Mouse (Mus musculus) hindbrain, embryonic 14.5 days (tissue): Measurements from ENCODE around the gene Zfp710. TPM values are rescaled to one million over a fixed set of nuclear protein-coding genes. Genes with fewer than 3 reads are reported as not detected.

Experiments used
- ATAC-seq: fragments of 200-750 bp; cut with Nextera tagmentation; 2 replicates; pipeline ENCODE4 v1.8.0; 2017; ENCODE audit warnings: moderate number of reproducible peaks, mild to moderate bottlenecking, moderate TSS enrichment, moderate library complexity; ENCODE audit not compliant: low FRiP score
- DNase-seq: peaks from one replicate; pipeline ENCODE4 v3.0.0-alpha.2; 2015; ENCODE audit warnings: low spot score
- H3K27ac ChIP-seq: fragments of 300-500 bp; sonication (generic); 2 replicates; pipeline ENCODE4 v1.5.1; 2014; ENCODE audit warnings: mild to moderate bottlenecking, moderate library complexity
- H3K27me3 ChIP-seq: fragments of 300-500 bp; sonication (generic); 2 replicates; pipeline ENCODE4 v1.6.1; 2014; ENCODE audit warnings: mild to moderate bottlenecking, low read length, mixed read lengths; ENCODE audit not compliant: control insufficient read depth, insufficient read depth
- H3K36me3 ChIP-seq: fragments of 300-500 bp; sonication (generic); replicated peaks from 2 replicates; pipeline ENCODE4 v1.6.1; 2014; ENCODE audit not compliant: control insufficient read depth, insufficient read depth
- H3K4me1 ChIP-seq: fragments of 300-500 bp; sonication (generic); replicated peaks from 2 replicates; pipeline ENCODE4 v1.6.1; 2014; ENCODE audit warnings: antibody characterized with exemption, low read length, mixed read lengths; ENCODE audit not compliant: control insufficient read depth, insufficient read depth
- H3K4me2 ChIP-seq: fragments of 300-500 bp; sonication (generic); replicated peaks from 2 replicates; pipeline ENCODE4 v1.6.1; 2014; ENCODE audit warnings: mild to moderate bottlenecking, moderate library complexity
- H3K4me3 ChIP-seq: fragments of 300-500 bp; sonication (generic); replicated peaks from 2 replicates; pipeline ENCODE4 v1.5.1; 2014; ENCODE audit warnings: mild to moderate bottlenecking, low read length
- H3K9ac ChIP-seq: fragments of 300-500 bp; sonication (generic); 2 replicates; pipeline ENCODE4 v1.6.1; 2014
- H3K9me3 ChIP-seq: fragments of 300-500 bp; sonication (generic); 2 replicates; pipeline ENCODE4 v1.6.1; 2016; ENCODE audit warnings: low read length; ENCODE audit not compliant: control insufficient read depth
- WGBS: fragments of 180-500 bp; shearing (Covaris S2); extraction: QIAGEN DNeasy Blood & Tissue Kit; methylation state at CpG from one replicate; pipeline ENCODE4 v1.1.7; 2014; 5-methylcytosine and 5-hydroxymethylcytosine counted together
- polyA plus RNA-seq: library from polyadenylated mRNA; unstranded; fragments of >200 nt; fragmentation: Nextera tagmentation; extraction: Ambion mirVana; gene quantifications from 2 replicates; pipeline ENCODE4 v1.2.1, GENCODE M21; 2014

Zfp710 gene
- polyA plus RNA-seq, 1 experiment from 2014 or later: 17.5 TPM

- ATAC-seq (no peak), DNase-seq (no peak)
- Histone ChIP-seq H3K4me2 (no peak overlapping the region), H3K4me3 (no peak overlapping the region), H3K36me3 (no peaks in the 10 kb centered on the region), H3K9ac (no peak overlapping the region), H3K9me3 (no peaks in the 10 kb centered on the region), H3K27me3 (no peaks in the 10 kb centered on the region), H3K4me1 (peaks cover 59% of the 10 kb centered on the region), H3K27ac (no peak overlapping the region)
- WGBS: 88% methylated on average over 9 of the region's 9 CpGs
These were observed 46.6 kb downstream of the Zfp710 start for GRCm38 (mm10) chr7:80071209-80071608.

- H3K4me1 ChIP-seq: peaks cover 69% of the 10 kb centered on the region
- H3K9ac ChIP-seq: peak overlapping the region; percentile 24; the same call in 1 of the 2 replicates
- DNase-seq: no peak
- H3K36me3 ChIP-seq: no peaks in the 10 kb centered on the region
- WGBS: 23% methylated on average over 6 of the region's 6 CpGs
- no peak overlapping the region for H3K4me3 ChIP-seq
- peak overlapping the region; percentile 41; the same call in 1 of the 2 replicates for H3K27ac ChIP-seq
- H3K4me2 ChIP-seq: 0 out of 2 replicates have a peak overlapping the region, but pooled peaks have one; percentile 5
- ATAC-seq: no peak
- no peaks in the 10 kb centered on the region for H3K9me3 ChIP-seq
- no peaks in the 10 kb centered on the region for H3K27me3 ChIP-seq
These were observed 47.7 kb downstream of the Zfp710 start for GRCm38 (mm10) chr7:80072297-80072696.

GRCm38 (mm10) chr7:80073506-80073905 is 48.9 kb downstream of the Zfp710 start:
- H3K27me3 ChIP-seq: no peaks in the 10 kb centered on the region
- no peaks in the 10 kb centered on the region for H3K9me3 ChIP-seq
- H3K36me3 ChIP-seq: no peaks in the 10 kb centered on the region
- DNase-seq (no peak), ATAC-seq (no peak)
- WGBS: 72% methylated on average over 8 of the region's 8 CpGs
- peaks cover 69% of the 10 kb centered on the region for H3K4me1 ChIP-seq
- H3K4me2 ChIP-seq: no peak overlapping the region
- H3K9ac ChIP-seq: no peak overlapping the region
- H3K27ac ChIP-seq: no peak overlapping the region
- H3K4me3 ChIP-seq: no peak overlapping the region

GRCm38 (mm10) chr7:80074921-80075441 is 50.4 kb downstream of the Zfp710 start:
- no peaks in the 10 kb centered on the region for H3K27me3 ChIP-seq
- no peak for DNase-seq
- no peak overlapping the region for H3K4me3 ChIP-seq
- H3K4me2 ChIP-seq: no peak overlapping the region
- no peaks in the 10 kb centered on the region for H3K9me3 ChIP-seq
- no peaks in the 10 kb centered on the region for H3K36me3 ChIP-seq
- H3K4me1 ChIP-seq: peaks cover 61% of the 10 kb centered on the region
- no peak overlapping the region for H3K27ac ChIP-seq
- 42% methylated on average over 5 of the region's 5 CpGs for WGBS
- no peak for ATAC-seq
- H3K9ac ChIP-seq: no peak overlapping the region

GRCm38 (mm10) chr7:80075946-80076583 is 51.5 kb downstream of the Zfp710 start:
- no peaks in the 10 kb centered on the region; the same call in 1 of the 2 replicates for H3K36me3 ChIP-seq
- H3K9ac ChIP-seq: peak overlapping the region; percentile 12; the same call in 1 of the 2 replicates
- DNase-seq (no peak), ATAC-seq (no peak)
- 18% methylated on average over 4 of the region's 4 CpGs for WGBS
- H3K4me1 ChIP-seq: peaks cover 53% of the 10 kb centered on the region
- H3K4me3 ChIP-seq: no peak overlapping the region
- no peaks in the 10 kb centered on the region for H3K9me3 ChIP-seq
- no peaks in the 10 kb centered on the region for H3K27me3 ChIP-seq
- peak overlapping the region; percentile 52 for H3K27ac ChIP-seq
- H3K4me2 ChIP-seq: no peak overlapping the region

- H3K4me3 ChIP-seq: no peak overlapping the region
- no peaks in the 10 kb centered on the region for H3K27me3 ChIP-seq
- H3K9ac ChIP-seq: no peak overlapping the region
- DNase-seq (no peak), ATAC-seq (no peak)
- WGBS: 63% methylated on average over 6 of the region's 6 CpGs
- peaks cover 45% of the 10 kb centered on the region for H3K4me1 ChIP-seq
- H3K27ac ChIP-seq: no peak overlapping the region; the same call in 1 of the 2 replicates
- peaks cover 6% of the 10 kb centered on the region for H3K36me3 ChIP-seq
- no peaks in the 10 kb centered on the region for H3K9me3 ChIP-seq
- no peak overlapping the region for H3K4me2 ChIP-seq
These were observed 52.5 kb downstream of the Zfp710 start for GRCm38 (mm10) chr7:80076961-80077716.

- H3K4me1 ChIP-seq: peaks cover 38% of the 10 kb centered on the region
- ATAC-seq: no peak
These were observed 53.2 kb downstream of the Zfp710 start for GRCm38 (mm10) chr7:80077801-80078200.

GRCm38 (mm10) chr7:80078792-80079301 is 54.2 kb downstream of the Zfp710 start:
- no peaks in the 10 kb centered on the region for H3K27me3 ChIP-seq
- 45% methylated on average over 14 of the region's 14 CpGs for WGBS
- H3K36me3 ChIP-seq: peaks cover 23% of the 10 kb centered on the region
- no peak for DNase-seq
- H3K4me3 ChIP-seq: no peak overlapping the region
- no peak for ATAC-seq
- H3K27ac ChIP-seq: peak overlapping the region; percentile 57; the same call in 1 of the 2 replicates
- H3K4me2 ChIP-seq: no peak overlapping the region
- peaks cover 30% of the 10 kb centered on the region for H3K4me1 ChIP-seq
- H3K9me3 ChIP-seq: no peaks in the 10 kb centered on the region
- peak overlapping the region; percentile 39; the same call in 1 of the 2 replicates for H3K9ac ChIP-seq

More at GRCm38 (mm10) chr7:80077801-80078200, 53.2 kb downstream of the Zfp710 start:
- no peak for DNase-seq
- no peaks in the 10 kb centered on the region for H3K27me3 ChIP-seq
- H3K9ac ChIP-seq: no peak overlapping the region
- H3K27ac ChIP-seq: no peak overlapping the region; the same call in 1 of the 2 replicates
- 58% methylated on average over 9 of the region's 9 CpGs for WGBS
- H3K36me3 ChIP-seq: peaks cover 13% of the 10 kb centered on the region
- H3K9me3 ChIP-seq: no peaks in the 10 kb centered on the region
- no peak overlapping the region for H3K4me2 ChIP-seq
- no peak overlapping the region for H3K4me3 ChIP-seq
